In genomic region chr13:41645483-41645859, GRCm38 (mm10) we compare ENCODE assay signal across 22 mouse cellular contexts. TPM values are rescaled to one million over a fixed set of nuclear protein-coding genes. Genes with fewer than 3 reads are reported as not detected.
DNase-seq lines count a peak whose midpoint lies in the region; ATAC-seq lines count a peak whose summit lies in the region.
"Had no signal": no experiment of that assay in that cellular context is flagged by ENCODE, and none has a peak within 500 bp of the region (broad histone marks: within the 10 kb centered on the region; RNA-seq: fewer than 3 reads in every experiment).

No protein-coding gene starts in this region.

- WGBS in heart, embryonic 13.5 days, result 47% methylated on average over 5 of the region's 5 CpGs
- 58% methylated on average over 5 of the region's 5 CpGs for WGBS in lung, embryonic 16.5 days
- WGBS in stomach, embryonic 14.5 days, result 67% methylated on average over 5 of the region's 5 CpGs
- 71% methylated on average over 5 of the region's 5 CpGs for WGBS in stomach, embryonic 16.5 days

- no peaks in the 10 kb centered on the region for H3K36me3 ChIP-seq in heart, embryonic 13.5 days
- H3K36me3 ChIP-seq in lung, embryonic 16.5 days (ENCODE audit: control insufficient read depth, insufficient read depth, low read length), result no peaks in the 10 kb centered on the region
- H3K36me3 ChIP-seq in stomach, embryonic 14.5 days (ENCODE audit: control insufficient read depth, insufficient read depth, low read length), result no peaks in the 10 kb centered on the region
- H3K36me3 ChIP-seq in stomach, embryonic 16.5 days (ENCODE audit: control insufficient read depth, insufficient read depth, low read length), result no peaks in the 10 kb centered on the region
- H3K36me3 ChIP-seq: embryonic facial prominence, embryonic 12.5 days; heart, embryonic 15.5 days; hindbrain, embryonic 15.5 days; limb, embryonic 13.5 days; liver, embryonic 12.5 days; neural tube, embryonic 15.5 days had no signal

- H3K9ac ChIP-seq in heart, embryonic 13.5 days, result no peak overlapping the region
- H3K9ac ChIP-seq in lung, embryonic 16.5 days (ENCODE audit: low read length), result no peak overlapping the region
- no peak overlapping the region for H3K9ac ChIP-seq in stomach, embryonic 14.5 days (replicated peaks; ENCODE audit: low read depth, low read length)
- H3K9ac ChIP-seq in stomach, embryonic 16.5 days (ENCODE audit: low read length), result no peak overlapping the region
- H3K9ac ChIP-seq: embryonic facial prominence, embryonic 12.5 days; heart, embryonic 15.5 days; hindbrain, embryonic 15.5 days; limb, embryonic 13.5 days; liver, embryonic 12.5 days; neural tube, embryonic 15.5 days had no signal

- no peaks in the 10 kb centered on the region for H3K9me3 ChIP-seq in heart, embryonic 13.5 days
- no peaks in the 10 kb centered on the region for H3K9me3 ChIP-seq in lung, embryonic 16.5 days (ENCODE audit: control insufficient read depth, low read length)
- no peaks in the 10 kb centered on the region for H3K9me3 ChIP-seq in stomach, embryonic 14.5 days (ENCODE audit: control insufficient read depth, low read depth, low read length)
- no peaks in the 10 kb centered on the region for H3K9me3 ChIP-seq in stomach, embryonic 16.5 days (replicated peaks; ENCODE audit: control insufficient read depth, low read length)
- H3K9me3 ChIP-seq: embryonic facial prominence, embryonic 12.5 days; heart, embryonic 15.5 days; hindbrain, embryonic 15.5 days; limb, embryonic 13.5 days; liver, embryonic 12.5 days; neural tube, embryonic 15.5 days had no signal

- no peak overlapping the region for H3K4me2 ChIP-seq in heart, embryonic 13.5 days
- no peak overlapping the region for H3K4me2 ChIP-seq in lung, embryonic 16.5 days (ENCODE audit: low read depth, low read length)
- no peak overlapping the region for H3K4me2 ChIP-seq in stomach, embryonic 14.5 days (replicated peaks; ENCODE audit: low read depth, low read length)
- no peak overlapping the region for H3K4me2 ChIP-seq in stomach, embryonic 16.5 days (ENCODE audit: low read depth, low read length)
- H3K4me2 ChIP-seq: embryonic facial prominence, embryonic 12.5 days; heart, embryonic 15.5 days; hindbrain, embryonic 15.5 days; limb, embryonic 13.5 days; liver, embryonic 12.5 days; neural tube, embryonic 15.5 days had no signal

- H3K27ac ChIP-seq in heart, embryonic 13.5 days (replicated peaks), result peak overlapping the region; percentile 97
- peak overlapping the region; percentile 5; the same call in 1 of the 2 replicates for H3K27ac ChIP-seq in lung, embryonic 16.5 days (ENCODE audit: low read length)
- peak overlapping the region; percentile 40; the same call in 1 of the 2 replicates for H3K27ac ChIP-seq in stomach, embryonic 14.5 days (ENCODE audit: low read length)
- peak overlapping the region; percentile 67; the same call in 1 of the 2 replicates for H3K27ac ChIP-seq in stomach, embryonic 16.5 days (ENCODE audit: low read length)
- H3K27ac ChIP-seq: embryonic facial prominence, embryonic 12.5 days; hindbrain, embryonic 15.5 days; limb, embryonic 13.5 days; liver, embryonic 12.5 days had no signal

- peaks cover 54% of the 10 kb centered on the region for H3K4me1 ChIP-seq in heart, embryonic 13.5 days
- peaks cover 20% of the 10 kb centered on the region for H3K4me1 ChIP-seq in lung, embryonic 16.5 days (replicated peaks; ENCODE audit: control insufficient read depth, insufficient read depth, low read length)
- H3K4me1 ChIP-seq in stomach, embryonic 14.5 days (ENCODE audit: control insufficient read depth, insufficient read depth, low read length), result peaks cover 17% of the 10 kb centered on the region; the same call in 1 of the 2 replicates
- H3K4me1 ChIP-seq in stomach, embryonic 16.5 days (ENCODE audit: control insufficient read depth, insufficient read depth, low read length), result peaks cover 13% of the 10 kb centered on the region; the same call in 1 of the 2 replicates
- H3K4me1 ChIP-seq: liver, embryonic 12.5 days had no signal

- no peaks in the 10 kb centered on the region for H3K27me3 ChIP-seq in heart, embryonic 13.5 days (replicated peaks)
- H3K27me3 ChIP-seq in lung, embryonic 16.5 days (ENCODE audit: control insufficient read depth, insufficient read depth, low read depth, low read length), result no peaks in the 10 kb centered on the region
- no peaks in the 10 kb centered on the region for H3K27me3 ChIP-seq in stomach, embryonic 14.5 days (ENCODE audit: control insufficient read depth, insufficient read depth, low read length)
- no peaks in the 10 kb centered on the region for H3K27me3 ChIP-seq in stomach, embryonic 16.5 days (ENCODE audit: control insufficient read depth, insufficient read depth, low read length)
- H3K27me3 ChIP-seq: embryonic facial prominence, embryonic 12.5 days; heart, embryonic 15.5 days; hindbrain, embryonic 15.5 days; limb, embryonic 13.5 days; liver, embryonic 12.5 days; neural tube, embryonic 15.5 days had no signal

- no peak overlapping the region for H3K4me3 ChIP-seq in heart, embryonic 13.5 days
- H3K4me3 ChIP-seq in lung, embryonic 16.5 days (ENCODE audit: low read length), result no peak overlapping the region
- no peak overlapping the region for H3K4me3 ChIP-seq in stomach, embryonic 14.5 days (ENCODE audit: low read depth, low read length)
- no peak overlapping the region for H3K4me3 ChIP-seq in stomach, embryonic 16.5 days (replicated peaks; ENCODE audit: low read length)
- H3K4me3 ChIP-seq: embryonic facial prominence, embryonic 12.5 days; heart, embryonic 15.5 days; hindbrain, embryonic 15.5 days; limb, embryonic 13.5 days; liver, embryonic 12.5 days; neural tube, embryonic 15.5 days had no signal

- ATAC-seq in heart, embryonic 13.5 days (ENCODE audit: extremely low read depth, insufficient number of reproducible peaks, low FRiP score, low TSS enrichment), result no peak
- ATAC-seq in lung, embryonic 16.5 days (ENCODE audit: low read depth), result no peak
- no peak for ATAC-seq in stomach, embryonic 14.5 days (ENCODE audit: insufficient number of reproducible peaks, insufficient read depth, low FRiP score, low read depth)
- no peak for ATAC-seq in stomach, embryonic 16.5 days (ENCODE audit: insufficient read depth, low FRiP score)
- ATAC-seq: liver, embryonic 12.5 days had no signal

- intact Hi-C loops in heart, postnatal 25 days (cut with DNase I), result loop anchor here (10.0 kb wide), 1 partner anchor 409 kb away; the partner anchor contains the start of gene Hivep1

- no peak for DNase-seq in heart, postnatal 25 days (ENCODE audit: low spot score)
- no peak for DNase-seq in lung, postnatal 14 days
- DNase-seq in cerebellum, postnatal 10 days, result no peak
- DNase-seq: adrenal gland, adult 2 months; cerebellum, adult 11-12 months; cerebellum, postnatal 25 days; gastrocnemius, postnatal 36 days; kidney, adult 2 months; layer of hippocampus, adult 9-11 months; lung, postnatal 10 days; right cerebral cortex, postnatal 14 days; thymus, postnatal 25 days had no signal

RNA-seq across cellular contexts. Expression of gene Tmem170b, which starts 39.8 kb away (rescaled TPM):
- polyA plus RNA-seq in heart, embryonic 13.5 days (2015; fragmentation: Nextera tagmentation; extraction: Ambion mirVana), result 11.4 and 12.7 TPM in 2 replicates
- total RNA-seq in heart, postnatal 25 days (2021), result 10 to 100 TPM; 20.4 to 21.5 TPM
- 11.0 and 11.1 TPM in 2 replicates for polyA plus RNA-seq in lung, embryonic 16.5 days (2015; fragmentation: Nextera tagmentation; extraction: Ambion mirVana)
- 11.2 and 12.6 TPM in 2 replicates for polyA plus RNA-seq in stomach, embryonic 14.5 days (2014; fragmentation: Nextera tagmentation; extraction: Ambion mirVana)
- polyA plus RNA-seq in stomach, embryonic 16.5 days (2015; fragmentation: Nextera tagmentation; extraction: Ambion mirVana), result 9.4 and 10.1 TPM in 2 replicates

Comparison
In these comparisons a context has a peak if more than half of its experiments do, and no peak if none do; other contexts are left out.
1. H3K27ac ChIP-seq: peak in every context shown above with its lines; median percentile 97 in heart, embryonic 13.5 days; 67 in stomach, embryonic 16.5 days; 40 in stomach, embryonic 14.5 days; 5 in lung, embryonic 16.5 days.